Mouse (Mus musculus): ENCODE results near the gene Hdac9.

Hdac9 gene

DNA sequence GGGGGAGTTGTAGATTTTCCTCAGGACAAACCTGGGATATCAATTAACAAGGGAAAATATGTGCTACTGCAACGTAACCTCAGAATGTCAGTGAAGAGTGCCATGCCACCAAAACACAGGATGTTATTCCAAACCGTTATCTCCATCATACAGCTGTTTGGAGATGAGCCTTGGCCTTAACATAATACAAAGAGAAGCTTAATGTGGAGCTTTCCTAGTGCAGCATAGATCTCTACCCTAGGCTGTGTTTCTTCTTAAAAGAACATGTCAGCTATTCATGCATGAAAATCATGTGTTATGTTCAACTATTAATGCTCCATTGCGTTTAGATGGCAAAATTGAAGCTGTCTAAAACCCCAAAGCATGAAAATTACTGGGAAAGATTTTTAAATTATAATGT, 522.6 kb downstream of the Hdac9 start:
- in situ Hi-C loops (cut with MboI, MseI) = no loop called here

DNA sequence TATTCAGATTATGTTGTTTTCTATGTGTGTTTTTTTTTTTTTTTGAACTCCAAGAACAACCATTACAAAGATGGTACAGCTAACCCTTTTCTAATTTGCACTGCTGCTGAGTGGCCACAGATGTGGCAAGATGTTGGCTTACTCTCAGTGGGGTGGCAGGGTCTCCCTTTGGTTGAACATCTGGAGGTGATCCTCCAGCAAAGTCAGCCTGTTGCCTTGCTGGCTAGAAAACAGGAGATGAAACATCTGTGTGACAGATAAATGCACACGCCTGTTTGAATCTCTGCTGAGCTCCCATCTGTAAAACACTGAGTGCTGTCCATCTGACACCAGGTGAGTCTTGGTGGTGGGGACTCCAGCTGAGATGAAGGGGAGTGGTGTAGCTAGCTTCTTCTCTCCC, 537.2 kb downstream of the Hdac9 start:
- in situ Hi-C loops (cut with MboI, MseI) = loop anchor here in 1 of 2 experiments (5.0 kb wide), 1 partner anchor 87 kb away; no protein-coding TSS in a partner anchor

DNA sequence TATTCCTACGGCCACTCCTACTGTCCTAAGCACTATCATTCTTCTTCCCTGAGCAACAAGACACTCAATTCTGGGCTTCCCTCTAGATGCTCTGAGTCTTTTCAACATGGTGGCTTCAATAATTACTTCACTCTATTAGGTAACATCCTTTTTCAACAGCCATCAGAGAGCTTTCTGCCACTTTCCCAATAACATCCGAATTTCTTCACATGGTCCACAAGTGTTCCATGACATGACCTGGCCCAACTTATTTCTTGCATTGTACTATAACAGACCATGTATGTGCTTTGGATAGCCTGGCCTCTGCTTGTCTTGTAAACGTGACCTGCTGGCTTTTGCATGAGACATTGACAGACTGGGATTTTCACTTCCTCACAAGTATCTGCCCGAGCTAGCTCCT, 538.3 kb downstream of the Hdac9 start:
- in situ Hi-C loops (cut with MboI, MseI) = no loop called here

DNA sequence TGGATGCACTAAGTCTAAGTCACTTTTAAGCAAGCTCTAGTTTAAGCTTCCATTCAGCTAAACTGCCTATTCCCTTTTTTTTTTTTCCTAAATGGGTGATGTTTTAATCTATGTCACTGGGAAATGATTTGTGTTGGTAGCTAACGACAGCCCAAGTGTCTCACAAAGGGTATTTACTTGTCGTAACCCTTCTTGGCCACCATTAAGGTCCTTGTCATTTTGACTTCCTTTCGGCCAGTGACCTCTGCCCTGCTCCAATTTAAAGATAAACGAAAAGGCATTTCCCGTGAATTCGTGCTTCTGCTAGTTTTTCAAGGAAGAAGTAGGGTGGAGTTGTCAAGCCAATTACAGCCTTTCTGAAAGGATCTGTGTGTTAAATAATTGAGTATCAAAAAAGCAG, 565.0 kb downstream of the Hdac9 start:
- in situ Hi-C loops (cut with MboI, MseI) = no loop called here

DNA sequence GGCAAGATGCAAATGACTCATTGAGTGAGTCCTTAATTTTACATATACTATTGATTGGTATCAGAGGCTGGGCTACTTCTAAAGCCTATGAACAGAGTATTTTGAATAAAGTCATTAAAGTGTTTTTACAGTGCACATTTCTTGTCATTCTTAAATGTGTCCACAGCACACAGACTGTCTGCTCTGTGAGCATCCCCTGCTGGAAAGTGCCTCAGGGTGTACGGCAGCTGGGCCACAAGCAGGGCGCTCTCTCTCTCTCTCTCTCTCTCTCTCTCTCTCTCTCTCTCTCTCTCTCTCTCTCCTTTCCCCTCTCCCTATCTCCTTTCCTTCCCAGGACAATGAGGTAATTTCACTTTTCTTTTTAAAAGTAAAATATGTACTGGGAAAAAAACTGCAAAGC, 569.4 kb downstream of the Hdac9 start:
- in situ Hi-C loops (cut with MboI, MseI) = no loop called here

DNA sequence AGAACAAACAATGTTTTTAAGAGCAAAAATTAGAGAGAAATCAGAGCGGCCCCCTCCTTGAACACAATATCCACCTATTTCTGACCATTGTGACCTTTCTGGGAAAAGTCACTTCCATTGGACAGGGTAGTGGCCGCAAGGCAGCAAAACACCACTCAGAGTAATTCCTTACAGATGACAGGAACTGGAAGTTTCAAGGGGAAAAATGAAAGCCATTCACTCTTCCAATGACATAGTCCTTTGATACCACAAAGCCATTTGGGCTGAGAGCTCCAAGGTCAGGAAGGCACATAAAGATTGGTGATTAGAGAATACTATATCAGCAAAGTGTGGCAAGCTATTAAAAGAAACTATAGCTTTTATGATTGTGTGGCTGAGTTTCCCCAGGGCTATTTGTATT, 574.1 kb downstream of the Hdac9 start:
- in situ Hi-C loops (cut with MboI, MseI) = no loop called here

DNA sequence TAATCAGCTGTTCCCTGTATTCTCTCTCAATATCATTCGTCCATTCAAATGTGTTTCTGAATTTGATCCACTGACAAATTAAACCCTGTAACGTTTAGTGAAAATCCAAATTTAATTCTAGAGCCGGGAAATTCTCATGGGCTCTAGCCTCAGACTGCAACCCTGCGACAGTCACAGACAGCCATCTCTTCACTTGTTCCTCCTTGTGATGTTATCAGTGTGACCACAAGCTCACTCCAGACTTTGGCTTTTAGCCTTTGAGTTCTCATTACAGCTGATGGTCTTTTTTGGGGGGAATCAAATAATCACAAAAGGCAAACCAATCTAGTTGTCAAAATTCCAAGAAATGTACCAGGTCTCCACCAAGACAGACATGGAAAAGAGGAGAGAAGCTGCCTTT, 578.0 kb downstream of the Hdac9 start:
- in situ Hi-C loops (cut with MboI, MseI) = no loop called here

DNA sequence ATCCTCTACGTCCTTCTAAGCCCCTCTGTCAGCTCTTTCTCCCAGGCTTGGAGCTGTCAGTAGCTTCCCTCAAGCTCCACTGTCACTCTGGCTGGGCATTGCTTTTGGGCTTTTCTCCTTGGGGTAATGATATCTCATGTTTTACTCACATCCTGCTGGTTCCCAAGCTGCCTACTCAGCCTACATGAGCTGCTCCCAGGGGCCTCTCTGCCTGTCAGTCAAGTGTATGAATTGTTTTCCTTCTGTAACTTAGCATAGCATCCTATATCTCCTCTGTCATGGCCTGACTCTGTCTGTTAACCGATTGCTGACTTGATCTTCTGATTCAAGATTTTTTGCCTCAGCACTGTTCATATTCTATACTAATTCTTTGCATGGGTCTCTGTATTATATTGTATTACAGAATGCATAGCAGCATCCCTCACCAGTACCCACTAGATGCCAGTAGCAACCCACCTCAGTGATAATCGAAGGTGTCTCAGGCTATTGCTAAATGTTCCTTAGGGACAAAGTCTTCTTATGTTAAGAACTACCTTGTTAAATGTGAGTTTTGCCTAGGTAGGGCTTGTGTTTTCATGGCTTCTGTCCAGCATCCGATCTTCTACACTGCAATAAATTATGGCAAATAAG, 582.3 kb downstream of the Hdac9 start:
- in situ Hi-C loops (cut with MboI, MseI) = no loop called here

DNA sequence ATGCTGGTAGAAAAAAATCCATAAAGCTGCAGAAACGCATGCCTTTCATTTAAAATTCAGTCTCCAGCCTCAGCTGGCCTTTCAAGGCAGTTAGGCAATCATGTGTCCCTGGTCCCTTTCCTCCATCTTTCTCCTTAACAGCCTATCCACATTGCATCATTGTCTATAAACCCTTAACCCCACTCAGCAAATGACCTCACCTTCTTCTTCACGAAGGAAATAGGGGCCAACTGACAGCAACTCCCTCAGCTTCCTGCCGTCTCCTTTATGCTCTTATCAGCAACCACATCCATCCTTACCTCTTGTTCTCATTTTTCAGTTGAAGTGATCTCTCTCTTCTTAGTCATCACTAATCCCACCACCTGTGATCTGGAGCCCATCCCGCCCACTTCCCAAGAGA, 584.0 kb downstream of the Hdac9 start:
- in situ Hi-C loops (cut with MboI, MseI) = no loop called here

DNA sequence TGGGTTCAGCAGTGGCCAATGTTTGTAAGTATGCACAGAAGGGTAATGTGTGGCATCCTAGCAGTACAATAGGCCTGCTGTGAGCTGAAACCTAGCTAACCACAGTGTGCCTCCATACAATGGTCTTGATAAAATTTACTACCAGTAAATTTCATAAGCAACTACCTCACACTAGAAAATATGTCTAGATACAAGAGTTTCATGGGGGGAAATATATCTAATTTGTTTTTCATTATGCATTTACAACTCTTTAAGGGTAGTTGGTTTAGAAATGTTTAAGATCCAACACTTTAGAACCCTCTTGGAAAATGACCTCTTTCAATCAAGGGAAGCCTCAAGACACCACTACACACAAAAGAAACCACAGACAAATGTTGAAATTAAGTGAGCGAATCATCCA, 589.8 kb downstream of the Hdac9 start:
- in situ Hi-C loops (cut with MboI, MseI) = no loop called here

DNA sequence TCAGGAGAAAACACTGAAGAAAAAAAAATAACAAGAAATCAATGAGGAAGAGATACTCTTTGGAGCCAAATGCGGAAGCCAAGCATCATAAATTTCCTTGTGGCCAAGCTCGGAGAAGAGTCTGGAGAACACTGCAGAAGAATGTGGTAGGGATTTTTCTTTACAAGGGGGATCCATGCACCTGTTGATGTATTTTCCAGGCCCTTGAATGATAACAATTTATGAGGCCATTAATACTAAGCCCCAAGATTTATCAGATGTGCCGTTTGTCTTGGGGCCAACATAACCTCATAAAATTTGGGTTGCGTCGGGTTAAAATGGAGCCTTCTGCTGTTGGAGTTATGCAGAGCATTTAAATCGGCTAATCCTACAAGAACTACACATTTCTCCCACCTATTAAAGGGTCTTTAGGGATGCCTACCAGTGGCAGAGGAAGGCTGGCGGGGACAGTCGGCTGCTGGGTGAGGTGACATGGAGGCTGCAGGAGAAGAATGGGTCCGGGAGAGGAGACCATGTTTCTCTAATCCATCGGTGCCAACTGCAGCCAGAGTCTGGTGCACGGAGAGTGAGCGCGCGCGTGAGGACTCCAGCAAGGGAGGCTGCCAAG, 604.7 kb downstream of the Hdac9 start:
- in situ Hi-C loops (cut with MboI, MseI) = no loop called here

DNA sequence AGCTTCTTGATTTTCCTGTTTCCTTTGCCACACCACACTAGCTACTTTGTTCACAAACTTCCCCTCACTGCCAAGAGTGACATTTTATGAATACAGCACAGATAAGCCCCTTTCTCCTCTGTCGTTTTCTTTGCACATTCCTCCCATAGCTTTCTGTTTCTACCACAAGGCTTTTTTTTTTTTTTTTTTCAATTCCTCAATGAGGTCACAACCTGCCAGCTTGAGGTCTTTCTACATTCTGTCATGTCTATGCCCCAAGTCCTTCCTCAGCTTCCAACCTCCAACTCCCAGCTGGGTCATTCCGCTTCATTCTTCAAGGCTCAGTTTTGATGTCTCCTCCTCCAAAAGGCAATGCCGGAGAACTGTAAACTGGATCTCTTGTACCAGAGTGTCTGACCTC, 611.4 kb downstream of the Hdac9 start:
- in situ Hi-C loops (cut with MboI, MseI) = no loop called here

DNA sequence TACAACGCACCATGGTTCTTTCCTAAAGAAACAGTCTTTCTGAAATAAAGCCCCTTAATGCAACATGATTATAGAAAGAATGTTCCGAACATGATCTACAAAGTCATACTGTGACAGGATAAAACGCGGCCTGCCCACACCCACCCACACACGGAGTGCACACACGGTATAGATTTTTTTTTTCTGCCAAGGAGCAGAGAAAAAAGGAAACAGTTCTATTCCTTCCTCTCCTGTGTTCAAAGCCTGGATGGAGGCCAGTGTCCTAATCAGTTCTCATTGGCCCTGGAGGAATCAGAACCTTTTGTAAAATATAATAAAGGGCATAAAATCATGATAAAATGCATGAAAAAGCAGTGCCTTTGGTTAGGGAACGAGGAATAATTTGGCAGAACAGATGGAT, 624.5 kb downstream of the Hdac9 start:
- in situ Hi-C loops (cut with MboI, MseI) = loop anchor here in 1 of 2 experiments (5.0 kb wide), 1 partner anchor 90 kb away; no protein-coding TSS in a partner anchor

DNA sequence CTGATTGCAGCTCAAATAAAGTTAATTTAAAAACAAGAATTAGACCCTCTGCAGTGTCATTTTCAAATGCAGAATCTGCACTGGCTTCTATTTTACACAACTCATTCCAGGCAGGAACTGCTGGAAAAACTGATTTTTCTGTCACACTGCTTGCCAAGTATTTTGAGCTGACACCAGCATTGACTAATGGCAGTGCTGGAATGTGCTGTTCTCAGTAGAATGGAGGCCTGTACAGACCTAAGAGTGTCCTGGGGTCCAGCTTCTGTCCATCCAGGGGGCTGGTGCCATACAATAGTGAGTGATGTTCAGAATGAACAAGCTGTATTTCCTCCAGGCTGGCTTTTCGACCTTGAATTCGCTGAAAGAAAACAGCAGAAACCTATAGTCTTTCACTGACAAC, 629.7 kb downstream of the Hdac9 start:
- in situ Hi-C loops (cut with MboI, MseI) = no loop called here

DNA sequence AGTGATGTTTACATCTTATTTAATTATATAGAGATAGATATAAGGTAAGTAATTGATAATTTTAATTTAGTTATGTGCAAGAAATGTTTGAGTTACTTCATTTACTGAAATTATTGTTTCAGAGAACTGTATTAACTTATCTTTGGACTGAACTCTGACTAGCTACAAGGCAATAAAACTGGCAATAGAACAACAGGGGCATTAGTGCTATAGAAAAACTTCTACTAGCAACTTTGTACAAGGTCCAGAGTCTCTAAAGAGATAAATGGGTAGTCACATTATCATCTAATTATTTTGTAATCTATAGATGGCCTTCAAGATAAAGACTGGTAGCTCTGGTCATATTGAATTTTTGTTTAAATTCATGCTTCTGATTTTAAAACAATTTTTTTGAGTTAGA, 632.0 kb downstream of the Hdac9 start:
- in situ Hi-C loops (cut with MboI, MseI) = no loop called here

DNA sequence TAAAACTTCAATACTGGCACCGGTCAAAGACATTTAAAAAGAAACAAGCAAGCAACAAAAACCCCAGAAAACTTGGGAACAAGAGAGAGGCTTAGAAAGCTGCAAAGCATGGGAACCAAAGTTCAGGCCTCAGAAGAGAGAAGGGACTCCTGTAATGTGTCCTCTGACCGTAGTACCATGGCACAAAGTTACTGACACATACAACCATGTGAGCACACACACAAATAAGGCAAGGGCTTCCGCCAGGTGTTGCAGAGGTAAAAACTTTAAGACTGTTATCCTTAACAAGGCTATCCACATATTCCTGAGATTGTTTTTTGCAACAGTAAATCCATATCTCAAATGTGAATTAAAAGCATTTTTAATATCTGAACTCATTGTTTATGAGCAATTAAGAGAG, 632.5 kb downstream of the Hdac9 start:
- in situ Hi-C loops (cut with MboI, MseI) = no loop called here

DNA sequence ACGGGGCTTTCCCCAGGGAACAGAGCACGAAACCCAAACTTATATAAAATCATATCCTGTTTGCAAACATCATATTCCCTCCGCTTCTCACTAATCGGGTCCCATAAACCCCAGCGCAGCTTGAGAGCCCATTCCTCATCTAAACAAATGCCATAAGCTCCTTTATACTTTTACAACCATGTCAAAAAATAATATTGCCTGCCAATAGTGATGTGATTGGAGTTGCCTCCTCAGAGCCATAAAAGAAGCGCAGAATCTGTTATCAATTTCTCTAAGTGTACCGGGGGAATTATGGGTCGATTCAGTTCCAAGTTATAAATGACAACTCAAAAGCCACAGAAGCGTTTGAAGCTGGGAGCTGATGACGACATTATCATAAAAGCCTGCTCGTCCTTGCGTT, 638.1 kb downstream of the Hdac9 start:
- in situ Hi-C loops (cut with MboI, MseI) = no loop called here

DNA sequence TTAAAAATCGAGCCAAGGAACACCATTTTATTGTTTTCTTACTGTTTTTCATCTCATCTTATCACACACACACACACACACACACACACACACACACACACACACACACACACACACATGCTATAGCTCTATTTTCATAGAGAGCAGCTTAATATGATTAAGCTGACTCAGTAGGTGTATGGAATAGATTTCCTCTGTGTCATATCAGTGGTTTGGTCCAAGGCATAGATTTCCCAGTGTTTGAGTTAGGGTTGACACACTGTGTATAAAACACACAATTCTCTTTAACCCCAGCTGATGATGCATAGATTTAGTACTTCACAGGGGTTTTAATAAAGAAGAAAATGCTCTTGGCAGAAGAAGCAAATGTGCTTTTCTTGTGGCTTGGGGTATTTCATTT, 643.1 kb downstream of the Hdac9 start:
- in situ Hi-C loops (cut with MboI, MseI) = no loop called here

DNA sequence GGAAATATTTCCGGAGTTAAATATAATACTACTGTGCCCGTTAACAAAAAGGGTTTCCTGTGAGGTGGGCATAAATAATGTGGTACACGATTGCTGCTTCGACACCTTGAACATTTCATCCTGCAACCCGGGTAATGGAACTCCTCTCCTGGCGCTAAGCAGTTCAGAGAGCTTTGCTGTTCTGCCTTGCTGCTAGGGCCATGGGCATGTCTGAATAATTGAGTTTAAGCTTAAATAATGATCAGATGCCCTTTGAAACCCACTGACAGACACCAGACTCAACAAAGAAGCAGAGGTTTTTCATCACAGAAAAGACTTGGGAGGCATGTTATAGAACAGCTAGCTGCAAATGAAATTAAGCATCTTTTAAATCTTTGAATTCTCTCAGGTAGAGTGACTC, 646.8 kb downstream of the Hdac9 start:
- in situ Hi-C loops (cut with MboI, MseI) = no loop called here

DNA sequence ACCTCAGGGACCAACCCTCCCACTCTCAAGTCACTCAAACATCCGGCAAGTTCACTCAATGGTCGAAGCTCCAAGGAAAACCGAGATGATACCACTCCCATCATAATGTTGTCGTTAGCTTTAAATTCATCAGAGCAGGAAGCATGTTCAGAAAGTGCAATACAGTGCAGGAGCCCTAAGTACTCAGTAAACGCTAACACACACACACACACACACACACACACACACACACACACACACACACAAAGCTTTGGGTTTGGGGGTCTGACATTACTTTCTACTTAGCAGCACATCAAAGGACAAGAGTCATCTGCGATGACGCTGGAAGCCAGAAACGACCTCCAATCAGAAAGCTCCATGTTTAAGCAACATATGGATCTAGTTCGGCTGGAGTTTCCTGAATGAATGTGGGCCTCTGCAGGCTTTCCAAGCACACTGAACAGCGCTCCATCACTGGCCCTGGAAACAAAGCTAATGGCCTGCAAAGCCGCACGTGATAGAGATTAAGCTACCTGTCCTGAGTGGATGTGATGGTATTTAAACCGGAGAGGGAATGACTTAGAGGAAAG, 647.3 kb downstream of the Hdac9 start:
- in situ Hi-C loops (cut with MboI, MseI) = no loop called here

DNA sequence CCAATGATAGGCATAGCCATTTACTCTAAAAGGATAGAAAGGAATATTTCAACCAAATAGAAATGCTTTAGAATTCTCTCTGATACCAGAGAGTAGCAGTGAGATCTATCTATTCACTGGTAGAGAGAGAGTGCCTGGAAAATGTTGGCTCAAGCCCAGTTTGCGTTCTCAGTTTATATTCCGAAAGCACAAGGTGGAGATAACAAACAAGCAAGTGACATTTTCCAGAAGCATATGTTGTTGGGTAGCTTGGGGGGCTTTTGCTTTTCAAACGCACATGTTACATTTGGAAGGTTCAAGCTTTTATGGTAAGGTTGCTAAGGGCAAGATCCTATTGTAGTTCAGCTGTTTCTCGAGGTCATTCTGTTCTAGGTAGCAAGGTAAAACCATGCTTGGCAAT, 657.2 kb downstream of the Hdac9 start:
- in situ Hi-C loops (cut with MboI, MseI) = no loop called here

DNA sequence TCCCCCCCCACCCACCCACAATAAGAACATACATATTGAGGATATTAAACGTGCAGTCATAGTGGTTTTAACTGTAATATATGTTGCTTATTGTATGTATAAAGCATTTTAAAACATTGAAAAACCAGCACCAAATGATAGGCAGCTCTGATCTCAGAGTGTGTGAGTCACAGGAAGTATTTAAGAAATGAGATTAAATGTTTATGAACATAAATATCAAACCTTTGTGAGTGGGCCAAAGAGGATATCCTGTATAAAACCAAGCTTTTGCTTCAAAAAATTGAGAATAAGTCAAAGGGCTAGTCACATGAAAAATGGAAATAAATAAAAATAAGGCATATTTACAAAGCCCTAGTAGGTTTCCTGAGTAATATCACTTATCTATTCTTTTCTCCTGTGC, 667.7 kb downstream of the Hdac9 start:
- in situ Hi-C loops (cut with MboI, MseI) = no loop called here

All from T-helper 17 cell (primary cell).